Mouse (Mus musculus) adrenal gland, adult 18-20 months (tissue): ENCODE measurements at regions not wholly inside any gene's neighbourhood (a gene's known extent, or its start where the extent isn't known, plus 50 kb on each side); places are given as distances from the start of the nearest gene placed in this dataset.
A peak's percentile ranks its signal among the peaks of the same experiment; 100 is the strongest.

Source experiments
- DNase-seq, 2 experiments: peaks; one replicate each; pipeline ENCODE4 v3.0.0; 2021 to 2022; ENCODE audit warnings: low spot score in 2 of 2

- no peak for DNase-seq
Observed at GRCm38 (mm10) chr11:112081386-112081785, 700.6 kb upstream of the Sox9 start.

- no peak for DNase-seq
Observed at GRCm38 (mm10) chr11:112083019-112083418, 699.0 kb upstream of the Sox9 start.

- DNase-seq = no peak
Observed at GRCm38 (mm10) chr11:112092168-112092567, 689.9 kb upstream of the Sox9 start.

GRCm38 (mm10) chr11:112095009-112095408, 687.0 kb upstream of the Sox9 start:
- DNase-seq = no peak

- DNase-seq = no peak
Observed at GRCm38 (mm10) chr11:112098161-112098560, 683.9 kb upstream of the Sox9 start.

- no peak for DNase-seq
Observed at GRCm38 (mm10) chr11:112103252-112103651, 678.8 kb upstream of the Sox9 start.

GRCm38 (mm10) chr11:112106891-112107290, 675.1 kb upstream of the Sox9 start:
- no peak for DNase-seq

- no peak for DNase-seq
Observed at GRCm38 (mm10) chr11:112107314-112107713, 674.7 kb upstream of the Sox9 start.

- no peak for DNase-seq
Observed at GRCm38 (mm10) chr11:112121026-112121425, 661.0 kb upstream of the Sox9 start.

GRCm38 (mm10) chr11:112121831-112122230, 660.2 kb upstream of the Sox9 start:
- DNase-seq = no peak

- no peak for DNase-seq
Observed at GRCm38 (mm10) chr11:112125249-112125933, 656.6 kb upstream of the Sox9 start.

- no peak for DNase-seq
Observed at GRCm38 (mm10) chr11:112130090-112130489, 651.9 kb upstream of the Sox9 start.

- no peak for DNase-seq
Observed at GRCm38 (mm10) chr11:112137401-112138020, 644.5 kb upstream of the Sox9 start.

- no peak for DNase-seq
Observed at GRCm38 (mm10) chr11:112140058-112140457, 642.0 kb upstream of the Sox9 start.

- DNase-seq = no peak
Observed at GRCm38 (mm10) chr11:112140495-112140894, 641.5 kb upstream of the Sox9 start.

- DNase-seq = no peak
Observed at GRCm38 (mm10) chr11:112140912-112141311, 641.1 kb upstream of the Sox9 start.

GRCm38 (mm10) chr11:112152051-112152450, 630.0 kb upstream of the Sox9 start:
- DNase-seq = no peak

- DNase-seq = no peak
Observed at GRCm38 (mm10) chr11:112153198-112153597, 628.8 kb upstream of the Sox9 start.

- no peak for DNase-seq
Observed at GRCm38 (mm10) chr11:112154712-112155319, 627.2 kb upstream of the Sox9 start.

GRCm38 (mm10) chr11:112155339-112155955, 626.6 kb upstream of the Sox9 start:
- DNase-seq = no peak

- no peak for DNase-seq
Observed at GRCm38 (mm10) chr11:112163681-112164265, 618.3 kb upstream of the Sox9 start.

GRCm38 (mm10) chr11:112173585-112173984, 608.4 kb upstream of the Sox9 start:
- DNase-seq = peak in 1 of 2 experiments; percentile 12
